Mouse (Mus musculus): Measurements from ENCODE around the gene Hagh. TPM values are rescaled to one million over a fixed set of nuclear protein-coding genes. Genes with fewer than 3 reads are reported as not detected.

Hagh gene
- polyA plus RNA-seq, 1 experiment, result 157 TPM

GRCm38 (mm10) chr17:24896993-24897269 is 57.0 kb downstream of the Hagh start:
- TF ChIP-seq POLR2A (IDR thresholded peaks at IDR 0.05; ENCODE audit: control insufficient read depth, extremely low read depth, insufficient read depth, low read length, poor library complexity), result no peak
- TF ChIP-seq CTCF (IDR thresholded peaks at IDR 0.05; ENCODE audit: borderline replicate concordance, control insufficient read depth, extremely low read depth, insufficient read depth, low read length, poor library complexity), result no peak
- H3K36me3 ChIP-seq (ENCODE audit: control insufficient read depth, insufficient read depth, low read length), result peaks cover 32% of the 10 kb centered on the region
- no peaks in the 10 kb centered on the region for H3K27me3 ChIP-seq (ENCODE audit: control insufficient read depth, insufficient read depth, low read length)
- H3K27ac ChIP-seq (ENCODE audit: control insufficient read depth, insufficient read depth, low read length), result no peak overlapping the region
- no peak for DNase-seq
- WGBS, result 68% methylated on average over 11 of the region's 11 CpGs
- H3K4me3 ChIP-seq (ENCODE audit: control insufficient read depth, insufficient read depth, low read length), result peak overlapping the region; percentile 71
- peaks cover 26% of the 10 kb centered on the region for H3K4me1 ChIP-seq (replicated peaks; ENCODE audit: control insufficient read depth, insufficient read depth, low read length)

GRCm38 (mm10) chr17:24897600-24897999 is 57.7 kb downstream of the Hagh start:
- Histone ChIP-seq H3K4me3 (ENCODE audit: control insufficient read depth, insufficient read depth, low read length) (no peak overlapping the region), H3K27me3 (ENCODE audit: control insufficient read depth, insufficient read depth, low read length) (no peaks in the 10 kb centered on the region), H3K36me3 (ENCODE audit: control insufficient read depth, insufficient read depth, low read length) (peaks cover 32% of the 10 kb centered on the region), H3K4me1 (replicated peaks; ENCODE audit: control insufficient read depth, insufficient read depth, low read length) (peaks cover 26% of the 10 kb centered on the region), H3K27ac (ENCODE audit: control insufficient read depth, insufficient read depth, low read length) (no peak overlapping the region)
- DNase-seq, result no peak
- 97% methylated on average over 4 of the region's 4 CpGs for WGBS
- TF ChIP-seq POLR2A (IDR thresholded peaks at IDR 0.05; ENCODE audit: control insufficient read depth, extremely low read depth, insufficient read depth, low read length, poor library complexity) (no peak), CTCF (IDR thresholded peaks at IDR 0.05; ENCODE audit: borderline replicate concordance, control insufficient read depth, extremely low read depth, insufficient read depth, low read length, poor library complexity) (no peak)

- H3K36me3 ChIP-seq (ENCODE audit: control insufficient read depth, insufficient read depth, low read length), result peaks cover 38% of the 10 kb centered on the region
- TF ChIP-seq CTCF (IDR thresholded peaks at IDR 0.05; ENCODE audit: borderline replicate concordance, control insufficient read depth, extremely low read depth, insufficient read depth, low read length, poor library complexity) (no peak), POLR2A (IDR thresholded peaks at IDR 0.05; ENCODE audit: control insufficient read depth, extremely low read depth, insufficient read depth, low read length, poor library complexity) (no peak)
- H3K4me3 ChIP-seq (ENCODE audit: control insufficient read depth, insufficient read depth, low read length), result no peak overlapping the region
- WGBS, result 99% methylated on average over 4 of the region's 4 CpGs
- peaks cover 26% of the 10 kb centered on the region for H3K4me1 ChIP-seq (replicated peaks; ENCODE audit: control insufficient read depth, insufficient read depth, low read length)
- no peak for DNase-seq
- no peaks in the 10 kb centered on the region for H3K27me3 ChIP-seq (ENCODE audit: control insufficient read depth, insufficient read depth, low read length)
- no peak overlapping the region for H3K27ac ChIP-seq (ENCODE audit: control insufficient read depth, insufficient read depth, low read length)
These were observed 58.3 kb downstream of the Hagh start for GRCm38 (mm10) chr17:24898041-24898854.

GRCm38 (mm10) chr17:24899153-24899552 is 59.2 kb downstream of the Hagh start:
- WGBS, result 93% methylated on average over 5 of the region's 5 CpGs
- Histone ChIP-seq H3K27ac (ENCODE audit: control insufficient read depth, insufficient read depth, low read length) (no peak overlapping the region), H3K27me3 (ENCODE audit: control insufficient read depth, insufficient read depth, low read length) (no peaks in the 10 kb centered on the region), H3K4me3 (ENCODE audit: control insufficient read depth, insufficient read depth, low read length) (no peak overlapping the region), H3K36me3 (ENCODE audit: control insufficient read depth, insufficient read depth, low read length) (peaks cover 47% of the 10 kb centered on the region), H3K4me1 (replicated peaks; ENCODE audit: control insufficient read depth, insufficient read depth, low read length) (peaks cover 22% of the 10 kb centered on the region)
- no peak for DNase-seq
- TF ChIP-seq POLR2A (IDR thresholded peaks at IDR 0.05; ENCODE audit: control insufficient read depth, extremely low read depth, insufficient read depth, low read length, poor library complexity), result no peak
- no peak for TF ChIP-seq CTCF (IDR thresholded peaks at IDR 0.05; ENCODE audit: borderline replicate concordance, control insufficient read depth, extremely low read depth, insufficient read depth, low read length, poor library complexity)

- no peak overlapping the region for H3K27ac ChIP-seq (ENCODE audit: control insufficient read depth, insufficient read depth, low read length)
- no peak overlapping the region for H3K4me3 ChIP-seq (ENCODE audit: control insufficient read depth, insufficient read depth, low read length)
- TF ChIP-seq CTCF (IDR thresholded peaks at IDR 0.05; ENCODE audit: borderline replicate concordance, control insufficient read depth, extremely low read depth, insufficient read depth, low read length, poor library complexity) (no peak), POLR2A (IDR thresholded peaks at IDR 0.05; ENCODE audit: control insufficient read depth, extremely low read depth, insufficient read depth, low read length, poor library complexity) (no peak)
- WGBS, result 98% methylated on average over 6 of the region's 6 CpGs
- DNase-seq, result no peak
- H3K36me3 ChIP-seq (ENCODE audit: control insufficient read depth, insufficient read depth, low read length), result peaks cover 55% of the 10 kb centered on the region
- H3K4me1 ChIP-seq (replicated peaks; ENCODE audit: control insufficient read depth, insufficient read depth, low read length), result peaks cover 18% of the 10 kb centered on the region
- H3K27me3 ChIP-seq (ENCODE audit: control insufficient read depth, insufficient read depth, low read length), result no peaks in the 10 kb centered on the region
These were observed 60.1 kb downstream of the Hagh start for GRCm38 (mm10) chr17:24900014-24900413.

GRCm38 (mm10) chr17:24902124-24902523 is 62.2 kb downstream of the Hagh start:
- Histone ChIP-seq H3K4me3 (ENCODE audit: control insufficient read depth, insufficient read depth, low read length) (no peak overlapping the region), H3K36me3 (ENCODE audit: control insufficient read depth, insufficient read depth, low read length) (peaks cover 69% of the 10 kb centered on the region), H3K4me1 (replicated peaks; ENCODE audit: control insufficient read depth, insufficient read depth, low read length) (peaks cover 4% of the 10 kb centered on the region), H3K27ac (ENCODE audit: control insufficient read depth, insufficient read depth, low read length) (no peak overlapping the region), H3K27me3 (ENCODE audit: control insufficient read depth, insufficient read depth, low read length) (no peaks in the 10 kb centered on the region)
- 98% methylated on average over 5 of the region's 5 CpGs for WGBS
- DNase-seq, result no peak
- TF ChIP-seq CTCF (IDR thresholded peaks at IDR 0.05; ENCODE audit: borderline replicate concordance, control insufficient read depth, extremely low read depth, insufficient read depth, low read length, poor library complexity) (no peak), POLR2A (IDR thresholded peaks at IDR 0.05; ENCODE audit: control insufficient read depth, extremely low read depth, insufficient read depth, low read length, poor library complexity) (no peak)
